Mouse (Mus musculus) kidney, adult 9 months (tissue): ENCODE measurements around the gene Upk3bl.
A peak's percentile ranks its signal among the peaks of the same experiment; 100 is the strongest.

ENCODE experiments used
- DNase-seq: peaks from one replicate; pipeline ENCODE4 v3.0.0; 2022

The Upk3bl gene

GRCm38 (mm10) chr5:136054301-136055077, at the start of gene Upk3bl:
Upk3bl (plus strand) TSS chr5:136054492.
- no peak for DNase-seq

- no peak for DNase-seq
Observed at GRCm38 (mm10) chr5:136004537-136004936, 49.8 kb upstream of the Upk3bl start.

- no peak for DNase-seq
Observed at GRCm38 (mm10) chr5:136007745-136008144, 46.5 kb upstream of the Upk3bl start.

- peak; percentile 36 for DNase-seq
Observed at GRCm38 (mm10) chr5:136014877-136015276, 39.4 kb upstream of the Upk3bl start.

GRCm38 (mm10) chr5:136015586-136015985, 38.7 kb upstream of the Upk3bl start:
- DNase-seq = peak; percentile 28

GRCm38 (mm10) chr5:136016014-136016876, 38.0 kb upstream of the Upk3bl start:
- DNase-seq = peak; percentile 64

- DNase-seq = no peak
Observed at GRCm38 (mm10) chr5:136017262-136017661, 37.0 kb upstream of the Upk3bl start.

- no peak for DNase-seq
Observed at GRCm38 (mm10) chr5:136018726-136019125, 35.6 kb upstream of the Upk3bl start.

- no peak for DNase-seq
Observed at GRCm38 (mm10) chr5:136019907-136020306, 34.4 kb upstream of the Upk3bl start.

GRCm38 (mm10) chr5:136025712-136026111, 28.6 kb upstream of the Upk3bl start:
- DNase-seq = no peak

GRCm38 (mm10) chr5:136026859-136027258, 27.4 kb upstream of the Upk3bl start:
- no peak for DNase-seq

- no peak for DNase-seq
Observed at GRCm38 (mm10) chr5:136027612-136028311, 26.5 kb upstream of the Upk3bl start.

GRCm38 (mm10) chr5:136034868-136035267, 19.4 kb upstream of the Upk3bl start:
- DNase-seq = no peak

GRCm38 (mm10) chr5:136035285-136035684, 19.0 kb upstream of the Upk3bl start:
- no peak for DNase-seq

- no peak for DNase-seq
Observed at GRCm38 (mm10) chr5:136036667-136037066, 17.6 kb upstream of the Upk3bl start.

GRCm38 (mm10) chr5:136038258-136039214, 15.8 kb upstream of the Upk3bl start, which contains the start of gene Upk3b:
Upk3b (plus strand) TSS chr5:136038496.
- no peak for DNase-seq

- no peak for DNase-seq
Observed at GRCm38 (mm10) chr5:136040210-136040609, 14.1 kb upstream of the Upk3bl start.

- no peak for DNase-seq
Observed at GRCm38 (mm10) chr5:136041260-136041659, 13.0 kb upstream of the Upk3bl start.

- DNase-seq = no peak
Observed at GRCm38 (mm10) chr5:136041666-136042065, 12.6 kb upstream of the Upk3bl start.

- DNase-seq = no peak
Observed at GRCm38 (mm10) chr5:136044865-136045264, 9.4 kb upstream of the Upk3bl start.

GRCm38 (mm10) chr5:136045408-136045807, 8.9 kb upstream of the Upk3bl start:
- peak; percentile 40 for DNase-seq

- DNase-seq = peak; percentile 90
Observed at GRCm38 (mm10) chr5:136045987-136046386, 8.3 kb upstream of the Upk3bl start.
